Mouse (Mus musculus) forebrain, embryonic 16.5 days (tissue): ENCODE measurements around the gene Zfp692. TPM values are rescaled to one million over a fixed set of nuclear protein-coding genes. Genes with fewer than 3 reads are reported as not detected.

ENCODE experiments used
- polyA plus RNA-seq: library from polyadenylated mRNA; unstranded; fragments of >200 nt; fragmentation: Nextera tagmentation; extraction: Ambion mirVana; gene quantifications from 2 replicates; pipeline ENCODE4 v1.2.1, GENCODE M21; 2015

Zfp692 gene
- polyA plus RNA-seq, 1 experiment from 2014 or later, result 42.9 TPM

Other genes starting within 250 kb of the Zfp692 start
- not detected in 2 replicates for gene Gm12248, start 213.9 kb upstream of the Zfp692 start, polyA plus RNA-seq
- 141 and 159 TPM in 2 replicates for gene Cnot8, start 202.9 kb upstream of the Zfp692 start, polyA plus RNA-seq
- 12.8 and 14.9 TPM in 2 replicates for gene Gemin5, start 138.5 kb upstream of the Zfp692 start, polyA plus RNA-seq
- gene Mrpl22, start 135.4 kb upstream of the Zfp692 start, polyA plus RNA-seq, result 102 and 103 TPM in 2 replicates
- gene Igtp, start 107.5 kb upstream of the Zfp692 start, polyA plus RNA-seq, result 1.3 and 1.5 TPM in 2 replicates
- 0.60 and 0.75 TPM in 2 replicates for gene Irgm2, start 107.5 kb upstream of the Zfp692 start, polyA plus RNA-seq
- not detected in 2 replicates for gene 4930438A08Rik, start 32.3 kb upstream of the Zfp692 start, polyA plus RNA-seq
- 39.8 and 43.1 TPM in 2 replicates for gene Zfp672, start 23.3 kb downstream of the Zfp692 start, polyA plus RNA-seq
- 56.6 and 56.9 TPM in 2 replicates for gene Sh3bp5l, start 23.7 kb downstream of the Zfp692 start, polyA plus RNA-seq
- not detected in 2 replicates for gene Lypd8, start 72.0 kb downstream of the Zfp692 start, polyA plus RNA-seq
- not detected in 2 replicates for gene 1810065E05Rik, start 114.0 kb downstream of the Zfp692 start, polyA plus RNA-seq
- gene Gm12253, start 125.5 kb downstream of the Zfp692 start, polyA plus RNA-seq, result not detected in 2 replicates
- not detected in 2 replicates for gene Lypd9, start 145.9 kb downstream of the Zfp692 start, polyA plus RNA-seq
- gene Olfr30, start 155.2 kb downstream of the Zfp692 start, polyA plus RNA-seq, result not detected in 2 replicates
- not detected in 2 replicates for gene Olfr332, start 185.5 kb downstream of the Zfp692 start, polyA plus RNA-seq
- gene Olfr331, start 195.5 kb downstream of the Zfp692 start, polyA plus RNA-seq, result not detected in 2 replicates
- gene Olfr330, start 227.8 kb downstream of the Zfp692 start, polyA plus RNA-seq, result not detected in 2 replicates
- not detected in 2 replicates for gene Olfr329-ps, start 239.4 kb downstream of the Zfp692 start, polyA plus RNA-seq
- gene Olfr328, start 248.6 kb downstream of the Zfp692 start, polyA plus RNA-seq, result not detected in 2 replicates